Mouse (Mus musculus) c-Kit-positive CD71-positive TER-119-negative erythroid progenitor cells, embryonic 14.5 days (primary cell): Measurements from ENCODE around the gene Ccer2.
A peak's percentile ranks its signal among the peaks of the same experiment; 100 is the strongest.

Experiments used
- DNase-seq: peaks from one replicate; pipeline ENCODE4 v3.0.0-alpha.2; 2013; ENCODE audit warnings: low read depth

Gene Ccer2

DNA sequence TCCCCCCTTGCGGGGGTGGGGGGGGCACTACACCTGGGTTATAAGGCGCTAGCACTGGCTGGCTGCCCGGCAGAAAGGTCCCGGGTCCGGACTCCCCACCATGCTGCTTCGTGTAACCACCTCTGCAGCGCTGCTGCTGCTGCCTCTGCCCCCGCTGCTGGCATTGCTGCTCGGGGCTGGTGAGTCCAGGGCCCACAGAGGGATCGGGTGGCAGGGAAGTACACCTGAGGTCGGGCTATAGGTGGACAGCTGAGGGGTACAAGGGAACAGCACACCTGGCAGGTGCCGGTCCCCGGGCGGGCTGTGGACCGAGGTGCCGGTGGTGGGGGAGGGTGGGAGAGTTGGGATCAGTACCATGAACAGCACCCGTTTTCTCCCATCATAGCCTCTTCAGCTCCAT lies at the start of gene Ccer2:
TSS of gene Ccer2 (plus strand) at position 96 of the 400 bp plus-strand sequence.
- DNase-seq: no peak

- no peak for DNase-seq
These were observed 46.5 kb upstream of the Ccer2 start for GRCm38 (mm10) chr7:28709454-28709853.

DNA sequence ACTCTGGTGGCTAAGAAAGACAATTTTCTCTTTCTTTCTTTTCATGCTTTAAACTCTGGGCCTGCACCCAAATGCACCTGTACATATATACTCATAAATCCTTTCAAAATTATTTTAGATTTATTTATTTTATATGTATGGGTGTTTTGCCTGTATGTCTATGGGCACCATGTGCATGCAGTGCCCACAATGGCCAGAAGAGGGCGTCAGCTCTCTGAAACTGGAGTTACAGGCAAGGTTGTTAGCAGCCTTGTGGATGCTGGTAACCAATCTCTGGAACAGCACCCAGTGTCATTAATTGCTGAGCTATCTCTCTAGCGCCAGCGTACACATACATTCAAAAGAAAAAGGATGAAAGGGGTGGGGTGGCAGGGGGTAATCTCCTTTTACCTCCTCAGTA lies 45.0 kb upstream of the Ccer2 start:
- no peak for DNase-seq

DNA sequence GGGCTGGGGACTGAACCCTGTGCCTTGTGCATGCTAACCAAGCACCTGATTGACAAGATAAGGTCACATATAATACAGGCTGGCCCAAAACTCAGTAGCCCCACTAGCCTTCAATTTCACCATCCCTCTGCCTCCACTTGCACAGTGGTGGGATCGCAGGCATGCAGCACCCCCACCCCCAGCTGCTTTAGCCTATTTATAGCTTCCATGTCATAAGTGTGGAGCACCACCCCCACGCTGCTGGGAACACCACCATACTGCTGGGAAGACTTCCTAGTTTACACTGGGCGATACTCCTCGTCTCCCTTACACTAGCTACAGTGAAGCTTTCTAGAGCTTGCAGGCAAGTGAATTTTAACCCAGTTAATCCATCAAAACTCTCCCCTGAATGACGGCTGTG lies 41.3 kb upstream of the Ccer2 start:
- DNase-seq: no peak

DNA sequence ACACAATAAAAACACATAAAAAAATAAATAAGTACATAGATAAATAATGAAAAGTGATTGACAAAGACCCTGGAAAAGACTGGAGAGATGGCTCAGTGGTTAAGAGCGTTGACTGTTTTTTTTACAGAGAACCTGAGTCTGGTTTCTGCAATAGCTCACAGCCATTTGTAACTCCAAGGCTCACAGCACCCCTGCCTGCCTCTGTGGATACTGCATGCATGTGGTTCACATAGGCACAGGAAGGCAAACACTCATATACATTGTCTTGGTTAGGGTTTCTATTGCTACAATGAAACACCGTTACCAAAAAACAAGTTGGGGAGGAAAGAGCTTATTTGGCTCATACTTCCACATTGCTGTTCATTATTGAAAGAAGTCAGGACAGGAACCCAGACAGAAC lies 40.4 kb upstream of the Ccer2 start:
- DNase-seq: no peak

DNA sequence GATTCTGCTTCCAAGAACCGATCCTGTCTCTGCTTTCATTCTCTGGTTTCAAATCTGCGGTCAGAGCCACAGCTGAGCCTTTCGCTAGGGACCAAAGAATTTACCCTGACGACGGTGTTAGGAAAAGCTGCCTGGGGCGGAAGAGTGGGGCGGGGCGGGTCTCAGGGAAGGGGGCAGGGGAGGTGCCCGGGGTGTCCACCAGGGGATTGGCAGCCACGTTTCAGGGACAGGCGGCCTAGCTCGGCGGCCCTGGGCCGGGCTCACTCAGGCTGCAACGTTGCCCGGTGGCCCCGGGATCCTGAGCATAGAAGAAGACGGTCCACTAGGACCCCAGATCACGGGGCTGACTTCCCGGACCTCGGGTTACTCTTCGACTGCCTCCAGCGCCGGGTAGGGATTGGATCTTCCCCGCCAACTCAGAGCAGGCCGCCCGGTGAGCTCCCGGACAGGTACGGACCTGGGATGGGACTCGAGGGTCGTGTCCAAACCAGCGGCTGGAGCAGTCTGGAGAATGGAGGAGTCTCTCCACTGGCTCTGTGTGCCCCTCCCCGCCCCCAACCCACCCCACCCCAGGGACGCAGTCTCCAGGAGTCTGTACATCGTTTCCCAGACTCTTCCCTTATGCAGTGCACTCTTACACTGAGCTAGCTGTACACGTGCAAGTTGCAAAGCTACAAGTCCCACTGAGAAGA lies 39.2 kb upstream of the Ccer2 start, which contains the start of gene Fbxo17:
TSS of gene Fbxo17 (plus strand) at position 215 of the 692 bp plus-strand sequence.
- no peak for DNase-seq

DNA sequence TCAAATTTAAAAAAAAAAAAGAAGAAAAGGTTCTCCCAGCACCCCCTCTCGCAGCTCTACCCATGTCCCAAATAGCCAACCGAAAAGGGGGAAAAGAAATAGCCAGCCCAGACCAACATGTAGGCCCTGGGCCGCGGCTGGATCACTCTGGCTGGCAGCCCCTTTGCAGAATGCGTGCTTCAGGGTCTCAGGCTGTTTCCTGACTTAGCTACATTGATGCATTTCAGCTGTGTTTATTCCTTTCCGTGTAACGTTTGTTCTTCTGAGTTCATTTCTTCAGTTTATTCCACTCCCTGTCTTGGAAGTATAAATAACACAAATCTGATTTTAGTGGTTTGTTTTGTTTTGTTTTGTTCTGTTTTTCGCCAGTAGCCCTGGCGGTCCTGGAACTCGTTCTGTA lies 38.2 kb upstream of the Ccer2 start:
- no peak for DNase-seq

DNA sequence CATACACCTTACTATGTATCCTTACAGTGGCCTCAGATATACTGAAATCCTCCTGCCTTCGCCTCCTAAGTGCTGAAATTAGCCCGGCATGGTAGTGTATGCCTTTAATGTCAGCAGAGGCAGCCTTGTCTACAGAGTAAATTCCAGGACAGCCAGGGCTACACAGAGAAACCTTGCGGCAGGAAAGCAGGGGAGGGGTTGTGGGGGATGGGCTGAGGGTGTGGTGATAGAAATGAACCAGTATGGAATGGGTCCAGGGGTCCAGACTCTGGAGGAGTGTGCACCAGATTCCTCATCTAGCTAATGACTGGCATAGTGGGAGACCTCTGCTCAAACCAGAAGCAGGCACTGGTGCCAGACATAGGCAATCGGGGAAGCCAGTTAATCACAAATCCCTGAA lies 36.8 kb upstream of the Ccer2 start:
- no peak for DNase-seq

DNA sequence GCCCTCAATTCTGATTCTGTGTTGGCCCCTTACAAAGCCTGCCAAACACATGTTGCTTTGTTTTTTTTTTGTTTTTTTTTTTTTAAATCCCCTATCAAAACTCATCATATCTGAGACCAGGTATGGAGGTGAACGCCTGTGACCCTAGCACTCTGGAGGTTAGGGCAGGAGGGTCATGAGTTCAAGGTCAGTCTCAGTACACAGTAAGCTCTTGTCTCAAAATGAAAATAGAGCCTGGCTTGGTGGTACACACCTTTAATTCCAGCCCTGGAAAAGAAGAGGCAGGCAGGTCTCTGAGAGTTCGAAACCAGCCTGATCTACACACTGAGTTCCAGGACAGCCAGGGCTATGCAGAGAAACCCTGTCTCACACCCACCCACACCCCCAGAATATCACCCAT lies 36.3 kb upstream of the Ccer2 start:
- no peak for DNase-seq

DNA sequence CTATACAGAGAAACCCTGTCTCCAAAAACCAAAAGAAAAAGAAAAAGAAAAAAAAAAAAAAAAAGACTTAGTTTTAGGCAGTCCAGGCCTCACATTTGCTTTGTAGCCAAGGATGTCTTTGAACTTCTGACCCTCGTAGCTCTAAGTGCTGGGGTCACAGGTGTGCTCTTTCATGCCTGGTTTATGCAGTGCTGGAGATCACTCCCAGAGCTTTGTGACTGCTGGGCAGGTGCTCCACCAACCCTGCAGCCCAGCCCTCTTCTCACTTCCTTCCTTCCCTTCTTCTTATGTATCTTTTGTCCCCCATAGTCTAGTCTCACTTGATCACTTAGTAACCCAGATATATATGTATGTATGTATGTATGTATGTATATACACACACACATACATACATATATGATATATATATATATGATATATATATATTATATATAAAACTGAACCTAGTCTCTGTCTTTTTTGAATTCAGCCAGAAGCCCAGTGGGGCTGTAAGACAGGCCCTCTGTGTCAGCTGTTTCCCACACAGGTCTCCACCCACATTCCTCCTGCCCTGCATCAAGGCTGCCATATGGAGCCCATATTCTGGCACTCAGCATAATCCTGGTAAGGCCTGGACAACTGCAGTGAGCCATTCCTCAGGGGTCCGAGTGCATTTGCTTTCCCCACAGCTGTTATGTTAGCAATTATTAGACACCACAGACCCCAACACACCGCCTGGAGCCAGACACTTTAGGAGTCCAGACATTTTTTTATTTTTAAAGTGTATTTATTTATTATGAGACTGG lies 35.0 kb upstream of the Ccer2 start:
- no peak for DNase-seq

GRCm38 (mm10) chr7:28722079-28722478 lies 33.9 kb upstream of the Ccer2 start:
- no peak for DNase-seq

GRCm38 (mm10) chr7:28724613-28725012 lies 31.4 kb upstream of the Ccer2 start:
- no peak for DNase-seq

- peak; percentile 44 for DNase-seq
These were observed 29.4 kb upstream of the Ccer2 start for GRCm38 (mm10) chr7:28726600-28726999.

DNA sequence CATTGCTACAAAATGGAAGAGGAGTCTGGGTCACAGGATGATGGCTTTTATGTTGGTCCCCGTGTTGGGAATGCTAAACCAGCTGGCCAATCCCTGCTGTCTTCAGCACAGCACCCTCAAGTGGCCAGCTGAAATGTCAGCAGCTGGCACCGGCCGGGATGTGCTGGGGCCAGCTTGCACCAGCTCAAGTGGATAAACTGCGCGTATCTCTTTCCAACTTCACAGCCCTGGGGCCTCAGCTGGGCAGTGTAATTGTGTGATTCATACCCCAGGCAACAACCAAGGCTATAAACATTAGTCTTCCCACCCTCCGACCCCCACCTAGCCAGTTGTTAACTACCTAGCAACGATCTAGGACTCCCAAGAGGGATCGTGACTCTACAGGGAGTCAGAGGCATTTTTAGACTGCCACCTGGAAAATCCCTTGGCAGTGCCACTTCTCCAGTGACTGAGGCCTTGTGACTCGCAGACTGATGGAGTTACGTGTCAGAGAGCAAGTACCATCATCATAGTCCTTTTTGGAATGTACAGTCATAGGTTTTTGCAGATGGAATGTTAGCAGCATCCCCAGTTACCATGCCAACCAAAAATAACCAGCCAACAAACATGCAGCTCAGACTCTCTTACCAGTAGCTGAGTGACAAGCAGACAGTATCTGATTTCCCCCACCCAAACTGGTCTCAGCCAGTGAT lies 28.2 kb upstream of the Ccer2 start:
- DNase-seq: no peak

GRCm38 (mm10) chr7:28732341-28733142 lies 23.4 kb upstream of the Ccer2 start:
- peak; percentile 82 for DNase-seq

DNA sequence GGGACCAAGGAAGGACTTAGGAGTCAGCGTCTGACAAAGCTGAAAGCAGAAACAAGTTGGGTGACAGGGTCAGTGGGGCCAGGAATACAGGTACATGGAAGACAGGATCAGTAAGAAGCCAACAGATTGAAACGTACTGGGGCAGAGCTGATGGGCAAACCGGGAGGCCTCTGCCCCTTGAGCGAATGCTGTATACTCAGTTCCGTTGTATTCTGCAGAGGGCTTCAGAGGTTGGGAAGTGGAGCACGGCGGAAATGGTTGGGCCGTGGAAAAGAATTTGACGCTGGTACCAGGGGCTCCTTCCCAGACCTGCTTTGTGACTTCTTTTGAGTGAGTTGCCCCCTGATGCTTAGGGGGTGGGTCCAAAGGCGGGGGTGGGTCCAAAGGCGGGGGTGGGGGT lies 22.8 kb upstream of the Ccer2 start:
- DNase-seq: no peak

DNA sequence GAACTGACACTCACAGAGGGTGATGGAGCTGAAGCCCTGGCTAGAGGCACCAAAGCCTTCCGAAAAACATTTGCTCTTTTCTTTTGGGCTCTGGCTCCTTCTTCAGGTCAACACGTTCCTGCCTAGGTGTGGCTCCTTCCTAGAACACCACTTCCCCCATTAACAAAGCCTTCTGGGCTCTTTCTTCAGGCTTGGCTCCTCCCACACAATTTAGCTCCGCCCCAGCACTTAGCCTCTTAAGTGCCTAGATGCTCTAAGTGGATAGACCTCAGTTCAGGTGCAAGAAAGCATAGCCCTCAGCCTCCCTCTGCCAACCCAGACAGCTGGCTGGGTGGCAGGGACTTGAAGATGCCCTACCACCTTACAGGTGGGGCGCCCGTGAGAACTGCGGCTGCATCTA lies 20.3 kb upstream of the Ccer2 start:
- DNase-seq: no peak

DNA sequence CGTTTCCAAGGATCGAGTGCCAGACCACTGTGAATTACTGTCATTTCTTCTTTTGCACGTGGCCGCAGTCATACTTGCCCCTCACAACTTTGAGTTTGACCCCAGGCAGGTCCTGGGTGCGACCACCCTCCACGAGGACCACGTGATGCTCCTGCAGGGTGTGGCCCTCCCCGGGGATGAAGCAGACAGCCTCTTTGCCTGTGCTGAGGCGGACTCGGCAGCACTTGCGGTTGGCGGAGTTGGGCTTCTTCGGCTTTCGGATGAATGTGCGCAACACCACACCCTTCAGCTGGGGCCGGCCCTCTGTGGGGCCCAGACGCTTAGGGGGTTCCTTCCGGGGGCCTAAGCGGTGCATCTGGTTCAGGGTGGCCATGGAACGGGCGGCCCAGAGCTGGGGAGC lies 16.1 kb upstream of the Ccer2 start:
- no peak for DNase-seq

DNA sequence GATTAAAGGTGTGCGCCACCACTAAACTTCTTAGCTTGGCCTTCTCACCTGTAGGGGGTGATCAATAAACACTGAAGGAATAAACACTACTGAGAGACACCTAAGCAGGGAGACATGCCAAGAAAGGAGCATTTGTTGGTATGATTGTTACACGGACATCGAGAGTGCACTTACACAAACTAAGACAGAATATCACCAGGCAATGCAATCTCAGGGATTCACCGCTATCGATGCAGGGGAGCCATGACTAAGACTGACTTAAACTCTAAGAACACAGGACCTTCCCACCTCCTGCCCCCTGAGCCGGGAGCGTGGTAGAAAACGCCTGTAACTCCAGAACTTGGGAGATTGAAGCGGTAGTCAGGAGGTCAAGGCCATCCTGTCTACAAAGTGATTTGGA lies 15.0 kb upstream of the Ccer2 start:
- DNase-seq: no peak

GRCm38 (mm10) chr7:28741368-28741708 lies 14.6 kb upstream of the Ccer2 start:
- no peak for DNase-seq

DNA sequence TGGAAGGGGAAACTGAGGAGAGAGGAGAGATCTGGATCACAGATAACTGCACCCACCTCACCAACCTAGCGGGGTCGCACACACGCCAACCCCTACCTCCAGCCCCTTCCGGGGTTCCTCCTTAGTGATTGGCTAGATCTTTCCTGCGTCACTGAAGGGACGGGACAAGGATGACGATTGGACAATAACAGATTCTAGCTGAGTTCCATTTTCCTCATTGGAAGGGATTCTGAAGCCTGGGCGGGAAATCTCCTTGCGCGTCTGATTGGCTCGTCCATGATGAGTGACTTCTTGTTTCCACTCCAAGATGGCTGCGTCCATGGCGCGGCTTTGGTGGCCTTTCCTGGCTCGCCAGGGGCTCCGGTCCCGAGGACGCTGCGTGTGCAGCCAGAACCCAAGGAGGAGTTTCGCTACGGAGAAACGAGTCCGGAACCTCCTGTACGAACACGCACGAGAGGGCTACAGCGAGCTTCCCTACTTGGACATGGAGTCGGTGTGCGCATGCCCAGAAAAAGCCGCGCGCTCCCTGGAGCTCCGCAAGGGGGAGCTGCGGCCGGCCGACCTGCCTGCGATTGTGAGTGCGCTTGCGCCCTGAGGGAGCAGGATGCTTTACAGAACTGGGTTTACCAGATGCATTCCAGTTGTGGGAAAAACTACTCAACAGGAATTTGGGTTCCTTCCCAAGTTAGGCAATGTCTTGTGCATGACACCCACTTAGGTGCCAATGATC lies 14.1 kb upstream of the Ccer2 start, which contains the start of the genes Mrps12 and Sars2:
TSS of gene Mrps12 (minus strand) at position 112 of the 730 bp plus-strand sequence.
TSS of gene Sars2 (plus strand) at position 284 of the 730 bp plus-strand sequence.
- DNase-seq: peak; percentile 97
